Mouse (Mus musculus): ENCODE data around the gene Heatr6.
A peak's percentile ranks its signal among the peaks of the same experiment; 100 is the strongest.

Gene Heatr6

DNA sequence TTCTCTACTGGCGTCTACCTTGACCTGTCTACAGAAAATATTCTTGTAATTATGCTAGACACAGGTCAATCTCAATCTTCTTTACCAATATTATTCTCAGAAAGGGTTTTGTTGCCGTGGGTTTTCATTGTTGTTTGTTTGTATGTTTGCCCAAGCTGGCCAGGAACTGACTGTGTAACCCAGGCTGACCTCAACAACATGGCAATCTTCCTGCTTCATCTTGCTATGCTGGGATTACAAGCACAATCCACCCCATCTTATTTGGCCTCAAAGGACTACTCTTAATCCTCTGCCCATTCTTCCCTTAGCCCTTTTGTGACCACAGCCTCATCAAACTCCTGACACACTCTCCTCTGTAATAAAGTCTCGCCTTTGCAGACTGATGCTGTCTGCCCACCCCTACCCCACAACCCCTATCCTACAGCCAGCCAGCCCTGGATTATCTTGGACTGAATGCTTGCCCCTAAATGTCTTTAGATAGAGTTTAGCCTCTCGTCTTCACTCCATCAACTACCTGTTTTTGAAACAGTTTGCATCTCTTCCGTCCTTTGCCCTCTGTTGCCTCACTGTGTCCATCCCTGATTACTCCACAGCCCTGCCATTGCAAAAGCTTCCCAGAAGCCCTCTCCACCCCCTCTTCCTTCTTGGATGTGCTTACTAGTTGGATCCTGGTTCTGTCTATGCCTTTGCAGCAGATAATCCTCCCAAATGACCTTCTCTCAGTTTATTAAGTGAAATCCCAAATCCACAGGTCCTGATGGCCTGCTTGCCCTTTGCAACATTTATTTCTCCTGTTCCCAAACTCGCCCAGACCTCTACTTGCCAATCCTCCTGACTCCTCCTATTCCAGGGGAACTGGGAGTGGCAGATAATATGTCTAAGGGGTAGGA lies 5.9 kb upstream of the Heatr6 start:
- DNase-seq (ENCODE audit: low read depth), result no peak

DNA sequence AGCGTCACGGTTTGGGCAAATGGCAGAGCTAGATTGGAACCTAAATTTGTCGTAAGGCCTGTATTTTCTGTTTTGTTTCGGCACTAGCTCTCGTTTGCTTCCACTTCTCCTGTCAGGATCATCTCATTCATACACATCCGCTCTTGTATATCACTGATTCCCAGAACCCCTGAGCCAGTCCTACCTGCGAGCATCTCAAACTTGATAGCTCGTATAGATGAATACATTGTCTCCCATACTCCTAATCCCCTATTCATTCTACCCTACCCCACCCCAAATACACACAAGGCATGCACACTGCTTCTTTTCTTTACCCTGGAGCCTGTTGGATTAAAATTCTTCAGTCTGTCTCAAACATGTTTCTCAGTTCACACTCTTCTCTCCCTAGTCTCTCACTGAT lies 731 bp downstream of the Heatr6 start:
- DNase-seq (ENCODE audit: low read depth), result no peak

DNA sequence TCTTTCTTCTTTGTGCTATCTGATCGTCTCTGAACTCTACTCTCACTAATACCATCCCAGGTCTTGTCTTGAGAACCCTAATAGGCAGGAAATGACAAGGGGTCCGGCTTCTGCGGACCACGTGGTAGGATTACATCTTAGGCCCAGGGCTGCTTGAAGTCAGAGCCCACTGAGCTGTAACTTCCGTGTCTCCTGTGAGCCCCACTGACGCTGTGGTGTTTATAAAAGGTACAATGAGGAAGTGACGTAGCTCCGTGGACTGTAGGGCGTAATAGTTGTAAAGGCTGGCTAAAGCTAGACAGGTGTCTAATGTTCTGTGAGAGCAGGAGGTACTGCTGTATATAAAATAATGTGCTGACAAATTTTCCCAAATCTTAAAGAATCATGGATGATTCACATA lies 13.8 kb downstream of the Heatr6 start:
- DNase-seq (ENCODE audit: low read depth), result no peak

DNA sequence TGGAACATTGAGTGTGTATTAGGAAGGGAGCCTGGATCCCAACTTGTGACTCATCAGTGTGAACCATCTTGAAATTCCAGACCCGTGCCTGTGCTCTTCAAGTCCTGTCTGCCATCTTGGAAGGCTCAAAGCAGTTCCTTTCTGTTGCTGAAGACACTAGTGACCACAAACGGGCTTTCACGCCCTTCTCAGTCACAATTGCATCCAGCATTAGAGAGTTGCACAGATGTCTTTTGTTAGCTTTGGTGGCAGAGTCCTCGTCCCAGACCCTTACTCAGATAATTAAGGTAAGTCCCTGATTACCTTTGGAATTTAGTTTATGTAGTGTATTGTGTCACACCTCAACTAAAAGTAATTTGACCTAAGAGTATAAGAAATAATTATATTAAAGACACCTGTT lies 15.5 kb downstream of the Heatr6 start:
- DNase-seq (ENCODE audit: low read depth), result no peak

DNA sequence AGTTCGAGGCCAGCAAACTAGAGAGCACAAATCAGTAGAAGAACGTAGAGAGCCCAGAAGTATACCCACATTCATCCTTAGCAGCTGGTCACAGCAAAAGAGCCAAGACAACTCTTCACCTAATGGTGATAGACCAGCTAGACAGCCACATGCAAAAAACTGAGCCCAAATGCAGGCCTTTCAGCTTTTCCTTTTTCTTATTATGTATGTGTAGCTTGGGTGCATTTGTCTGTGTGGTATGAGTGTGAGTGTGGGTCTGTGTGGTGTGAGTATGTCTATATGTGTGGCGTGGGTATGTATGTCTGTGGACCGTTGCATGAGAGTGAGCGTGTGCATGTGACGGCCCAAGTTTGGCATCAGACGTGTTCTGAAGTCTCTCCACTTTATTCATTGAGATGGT lies 17.5 kb downstream of the Heatr6 start:
- no peak for DNase-seq (ENCODE audit: low read depth)

DNA sequence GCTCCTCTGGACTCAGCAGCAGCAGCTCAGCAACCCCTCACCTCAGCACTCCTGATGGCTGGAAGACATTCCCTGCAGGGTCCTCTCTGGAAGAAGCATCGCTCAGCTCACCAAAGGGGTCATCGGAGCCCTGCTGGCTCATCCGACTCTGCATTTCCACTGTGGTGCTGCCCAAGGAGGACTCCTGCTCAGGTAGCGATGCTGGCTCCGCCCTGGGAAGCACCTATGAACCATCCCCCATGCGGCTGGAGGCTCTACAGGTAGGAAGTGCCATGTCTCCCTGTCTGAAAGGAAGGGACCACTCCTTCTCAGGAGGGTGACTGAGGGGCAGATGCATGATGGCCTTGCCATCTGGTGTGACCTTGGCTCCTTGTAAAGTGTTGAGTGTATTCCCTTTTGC lies 18.8 kb downstream of the Heatr6 start:
- no peak for DNase-seq (ENCODE audit: low read depth)

DNA sequence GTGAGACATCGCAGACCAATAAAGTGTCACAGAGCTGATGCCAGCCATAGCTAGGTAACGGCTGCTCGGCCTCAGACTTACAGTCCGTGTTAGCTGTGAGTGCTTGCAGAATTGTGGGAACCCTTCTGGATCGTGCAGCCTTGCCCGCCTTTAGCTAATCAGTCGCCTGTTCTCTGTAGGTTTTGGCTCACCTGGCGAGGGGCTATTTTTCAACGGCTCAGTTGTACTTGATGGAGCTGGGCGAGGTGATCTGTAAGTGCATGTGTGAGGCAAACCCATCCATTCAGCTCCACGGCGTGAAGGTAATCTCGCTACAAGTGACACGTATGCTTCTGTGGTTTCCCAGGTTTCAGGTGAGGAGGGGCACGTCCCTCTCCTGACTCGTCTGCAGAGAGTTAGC lies 20.2 kb downstream of the Heatr6 start:
- no peak for DNase-seq (ENCODE audit: low read depth)

DNA sequence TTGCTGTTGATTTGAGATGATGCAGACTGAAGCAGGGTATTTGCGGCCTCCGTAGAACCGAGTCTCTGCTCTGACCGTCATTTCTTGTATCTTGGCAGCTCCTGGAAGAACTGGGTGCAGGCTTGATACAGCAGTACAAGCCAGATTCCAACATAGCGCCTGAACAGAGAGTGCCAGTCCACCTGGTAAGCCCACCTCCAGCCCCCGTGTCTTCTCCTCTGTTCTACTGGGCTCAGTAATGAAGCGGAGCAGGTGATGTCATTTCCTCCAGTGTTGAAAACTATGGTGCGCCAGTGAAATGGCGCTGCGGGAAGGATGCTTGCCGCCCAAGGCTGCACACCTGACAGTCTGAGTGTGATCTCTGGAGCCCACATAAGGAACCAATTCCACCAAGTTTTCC lies 20.8 kb downstream of the Heatr6 start:
- DNase-seq (ENCODE audit: low read depth), result no peak

DNA sequence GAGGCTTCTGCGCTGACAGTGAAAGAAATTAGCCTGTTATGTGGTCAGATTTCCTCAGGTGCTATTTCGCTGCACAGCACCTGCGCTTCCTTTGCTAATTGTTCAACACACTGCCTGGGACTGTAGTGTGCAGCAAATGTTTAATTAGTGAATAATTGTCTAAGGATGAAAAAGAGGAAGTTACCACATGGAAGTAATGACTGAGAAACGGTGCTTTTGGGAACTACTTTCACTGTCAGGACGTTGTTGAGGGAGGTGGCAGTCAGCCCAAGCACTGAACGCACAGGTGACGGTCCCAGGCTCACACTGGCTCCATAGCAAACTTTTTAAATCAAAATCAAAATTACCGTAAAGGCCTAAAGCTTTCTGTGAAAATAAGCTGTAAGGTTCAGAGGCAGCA lies 23.3 kb downstream of the Heatr6 start:
- no peak for DNase-seq (ENCODE audit: low read depth)

DNA sequence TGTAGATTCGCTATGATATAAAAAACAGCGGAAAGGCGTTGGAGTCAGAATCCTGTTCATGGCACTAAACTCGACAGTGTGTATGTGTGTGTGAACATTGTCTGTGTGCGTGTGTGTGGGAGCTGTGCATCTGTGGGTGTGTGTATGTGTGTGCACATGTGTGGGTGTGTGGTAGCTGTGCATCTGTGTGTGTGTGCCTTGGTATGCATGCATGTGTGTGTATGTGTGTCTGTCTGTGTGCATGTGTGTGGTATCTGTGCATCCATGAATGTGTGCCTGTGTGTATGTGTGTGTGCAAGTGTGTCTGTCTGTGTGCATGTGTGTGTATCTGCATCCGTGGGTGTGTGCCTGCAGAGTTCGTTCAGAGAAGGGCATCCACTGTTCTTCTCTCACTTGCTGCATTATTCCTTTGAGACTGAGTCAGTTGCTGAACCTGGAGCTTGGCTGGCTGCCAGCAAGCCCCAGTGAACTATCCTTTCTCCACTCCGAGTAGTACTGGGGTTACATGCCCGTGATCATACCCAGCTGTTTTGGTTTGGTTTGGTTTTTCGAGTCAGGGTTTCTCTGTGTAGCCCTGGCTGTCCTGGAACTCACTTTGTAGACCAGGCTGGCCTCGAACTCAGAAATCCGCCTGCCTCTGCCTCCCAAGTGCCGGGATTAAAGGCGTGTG lies 30.6 kb downstream of the Heatr6 start:
- no peak for DNase-seq (ENCODE audit: low read depth)

DNA sequence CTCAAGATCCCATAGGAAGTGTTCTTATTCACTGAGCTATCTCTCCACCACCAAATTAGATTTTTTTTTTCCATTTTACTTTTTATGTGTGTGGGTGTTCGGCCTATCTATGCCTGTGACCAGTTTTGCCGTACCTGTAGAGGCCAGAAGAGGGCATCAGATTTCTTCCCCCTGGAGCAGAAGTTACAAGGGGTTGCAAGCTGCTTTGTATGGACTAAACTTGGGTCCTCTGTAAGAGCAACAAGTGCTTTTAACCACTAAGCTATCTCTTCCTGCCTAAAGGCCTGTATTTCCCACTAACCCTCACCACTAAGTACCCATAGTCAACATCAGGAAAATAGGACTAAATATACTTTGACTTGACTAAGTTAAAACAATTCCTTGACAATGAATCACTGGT lies 31.2 kb downstream of the Heatr6 start:
- no peak for DNase-seq (ENCODE audit: low read depth)

DNA sequence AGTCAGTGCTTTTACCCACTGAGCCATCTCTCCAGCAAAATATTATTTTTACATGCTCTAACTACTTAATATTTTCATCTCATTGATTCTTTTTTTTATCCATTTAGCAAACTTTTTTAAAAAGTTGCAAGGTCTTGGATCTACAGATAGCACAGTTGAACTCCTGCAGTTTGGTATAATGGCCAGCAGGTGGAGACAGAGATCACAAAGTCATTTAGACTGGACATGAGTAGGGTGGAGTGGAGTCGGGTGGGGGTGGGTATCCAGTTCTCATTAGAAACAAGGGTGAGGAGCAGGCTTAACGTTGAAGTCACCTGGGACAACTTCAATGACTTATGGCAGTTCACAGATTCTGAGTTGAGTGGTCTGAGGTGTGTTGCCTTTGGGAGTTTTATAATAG lies 31.9 kb downstream of the Heatr6 start:
- peak; percentile 38 for DNase-seq (ENCODE audit: low read depth)

DNA sequence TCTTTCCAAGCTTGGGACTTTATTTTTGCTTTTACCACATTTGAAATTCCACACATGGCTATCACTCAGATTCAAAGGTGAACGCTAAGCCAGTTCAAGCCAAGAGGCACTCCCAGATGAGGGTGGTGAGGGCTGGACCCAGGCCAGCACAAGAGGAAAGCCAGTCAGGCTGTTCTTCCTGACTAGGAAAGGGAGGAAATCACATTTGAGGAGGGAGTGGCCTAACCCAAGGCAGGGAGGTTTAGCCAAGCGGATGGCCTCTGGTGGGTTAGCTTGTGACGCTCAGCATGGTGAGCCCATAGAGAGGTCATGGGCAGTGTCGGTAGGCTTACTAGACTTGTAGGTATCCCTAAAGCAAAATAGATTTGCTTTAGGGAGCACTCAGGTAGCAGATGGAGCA lies 33.3 kb downstream of the Heatr6 start:
- no peak for DNase-seq (ENCODE audit: low read depth)

DNA sequence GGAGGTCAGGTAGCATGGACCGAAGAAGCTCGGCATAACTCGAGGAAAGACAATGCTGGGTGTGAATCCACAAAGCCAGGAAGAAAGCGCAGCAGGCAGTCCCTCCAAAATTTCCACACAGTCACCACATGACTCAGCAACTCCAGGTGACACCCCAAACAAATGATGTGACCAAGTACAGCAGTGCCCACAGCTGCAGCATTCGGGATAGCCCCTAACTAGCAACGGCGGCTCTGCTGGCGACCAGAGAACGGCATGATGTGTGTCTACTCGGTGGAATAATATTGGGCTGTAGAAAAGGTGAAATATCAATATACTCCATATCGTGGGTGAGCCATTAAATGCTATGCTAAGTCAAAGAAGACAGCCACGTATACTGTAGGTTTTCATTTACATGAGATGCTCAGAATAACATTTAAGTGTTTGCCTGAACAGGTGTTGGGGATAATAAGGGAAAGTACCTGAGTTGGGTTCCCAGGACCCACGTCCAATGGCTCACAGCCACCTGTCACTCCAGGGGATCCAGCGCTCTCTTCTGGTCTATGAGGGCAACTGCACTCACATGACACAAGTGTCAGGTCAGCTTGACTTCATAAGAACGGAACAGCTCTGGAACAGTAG lies 34.0 kb downstream of the Heatr6 start:
- no peak for DNase-seq (ENCODE audit: low read depth)

DNA sequence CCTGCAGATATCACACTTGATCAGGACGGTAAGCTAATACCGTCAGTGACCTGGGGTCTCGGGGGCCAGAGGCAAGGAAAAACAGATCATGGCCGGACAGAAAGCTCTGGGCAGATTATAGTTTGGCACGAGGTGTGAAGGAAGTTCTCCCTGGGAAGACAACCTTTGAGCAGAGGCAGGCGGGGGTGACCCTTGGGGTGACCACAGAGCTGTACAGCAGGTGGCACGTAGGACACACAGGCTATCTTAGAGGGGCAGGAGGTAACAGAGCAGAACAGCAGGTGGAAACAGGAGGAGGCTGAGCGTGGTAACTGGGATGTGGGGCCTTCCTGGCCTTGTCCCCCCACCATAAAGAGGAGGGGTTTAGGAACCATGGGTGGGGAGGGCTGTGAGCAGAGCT lies 34.8 kb downstream of the Heatr6 start:
- DNase-seq (ENCODE audit: low read depth), result no peak

DNA sequence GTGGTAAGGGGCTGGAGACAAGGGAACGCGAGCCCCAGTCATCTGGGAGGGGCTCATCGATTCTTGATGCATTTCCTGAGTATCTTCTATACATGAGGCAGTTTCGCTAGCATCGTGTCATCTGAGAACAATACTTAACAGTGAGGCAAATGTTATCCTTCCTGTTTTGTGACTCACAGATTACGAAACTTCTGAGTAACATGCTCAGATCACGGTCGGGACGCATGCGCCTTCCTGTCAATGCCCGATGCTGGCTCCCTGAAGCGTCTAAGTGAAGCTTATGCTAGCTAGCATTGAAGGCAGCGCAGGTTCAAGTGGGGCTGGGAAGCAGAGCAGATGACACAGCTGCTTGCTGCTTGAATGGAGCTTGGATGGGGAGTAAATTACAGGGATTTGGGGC lies 35.8 kb downstream of the Heatr6 start:
- peak; percentile 50 for DNase-seq (ENCODE audit: low read depth)

DNA sequence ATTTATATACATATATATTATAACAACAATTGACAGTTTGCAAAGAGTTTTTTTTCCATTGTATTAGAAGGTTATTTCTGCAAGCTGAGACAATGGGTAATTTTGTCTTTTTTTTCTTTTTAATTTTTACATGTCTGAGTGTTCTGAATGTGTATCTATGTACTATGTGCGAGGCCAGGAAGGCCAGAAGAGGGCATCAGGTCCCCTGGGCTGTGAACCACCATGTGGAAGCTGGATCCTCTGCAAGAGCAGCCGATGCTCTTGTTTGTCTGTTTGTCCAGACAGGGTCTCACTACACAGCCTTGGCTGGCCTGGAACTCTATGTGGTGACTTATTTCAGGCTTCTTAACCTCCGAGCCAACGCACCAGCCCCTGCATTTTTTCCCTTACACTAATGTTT lies 37.6 kb downstream of the Heatr6 start:
- no peak for DNase-seq (ENCODE audit: low read depth)

DNA sequence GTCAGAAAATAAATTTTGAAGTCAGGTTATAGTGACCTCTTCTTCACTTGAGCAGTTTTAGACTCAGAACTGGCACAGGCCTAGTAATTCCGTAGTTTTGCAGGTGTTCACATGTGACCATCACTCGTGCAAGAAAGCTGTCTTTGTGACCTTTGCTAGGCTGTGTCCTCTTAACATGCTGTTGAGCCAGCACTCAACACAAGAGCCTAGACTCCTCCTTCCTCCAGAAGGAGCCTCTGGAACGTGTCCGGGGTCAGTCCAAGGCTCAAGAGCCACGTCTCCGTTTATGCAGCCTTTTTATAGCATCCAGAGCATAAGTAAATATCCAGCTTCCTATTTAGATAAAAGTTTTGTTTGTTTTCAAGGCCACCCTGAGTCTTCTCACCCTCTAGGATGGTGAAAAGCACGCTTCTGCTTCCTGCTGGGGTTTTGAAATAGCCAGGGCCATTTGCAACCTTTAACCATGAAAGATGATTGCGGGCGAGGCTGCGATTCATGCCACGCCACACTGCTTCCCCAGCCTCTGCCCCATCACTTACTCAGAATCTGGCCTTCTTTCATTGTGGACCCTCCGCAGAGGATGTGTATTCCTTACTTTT lies 38.9 kb downstream of the Heatr6 start:
- DNase-seq (ENCODE audit: low read depth), result no peak

DNA sequence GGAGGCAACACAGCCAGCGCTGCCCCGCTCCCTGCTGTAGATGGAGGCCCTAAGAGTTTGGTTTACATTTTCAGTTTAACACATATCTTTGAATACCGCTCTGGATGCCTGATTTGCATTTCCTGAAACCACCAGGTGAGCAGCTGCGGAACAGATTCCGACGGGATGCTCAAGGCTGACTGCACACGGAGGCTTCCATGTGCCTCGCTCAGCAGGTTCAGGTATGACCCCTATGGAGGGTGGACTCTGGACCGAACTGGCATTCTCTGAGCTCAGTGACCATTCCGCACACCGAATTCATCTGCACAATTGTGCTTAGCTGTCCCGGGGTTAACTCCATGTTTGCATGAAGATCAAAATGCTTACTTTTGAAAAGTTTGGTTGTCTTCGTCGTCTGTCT lies 39.8 kb downstream of the Heatr6 start:
- DNase-seq (ENCODE audit: low read depth), result no peak

DNA sequence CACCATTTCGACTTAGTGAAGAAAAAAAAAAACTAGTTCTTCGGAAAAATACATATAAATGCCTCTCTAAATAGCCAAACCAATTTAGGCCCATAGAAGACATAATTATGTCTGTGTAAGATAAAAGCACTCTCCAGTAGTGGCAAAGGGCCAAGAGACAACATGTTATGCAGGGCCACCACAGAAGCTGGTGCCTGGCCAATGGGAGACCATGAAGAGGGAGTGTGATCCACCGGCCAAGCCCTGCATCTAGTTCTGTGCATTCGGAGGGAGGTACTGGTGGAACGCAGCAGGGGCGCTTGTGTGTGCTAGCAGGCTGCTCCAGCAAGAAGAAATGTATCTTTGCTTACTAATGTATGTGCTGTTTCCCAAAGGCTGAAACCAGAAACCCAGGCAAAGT lies 42.6 kb downstream of the Heatr6 start:
- no peak for DNase-seq (ENCODE audit: low read depth)

DNA sequence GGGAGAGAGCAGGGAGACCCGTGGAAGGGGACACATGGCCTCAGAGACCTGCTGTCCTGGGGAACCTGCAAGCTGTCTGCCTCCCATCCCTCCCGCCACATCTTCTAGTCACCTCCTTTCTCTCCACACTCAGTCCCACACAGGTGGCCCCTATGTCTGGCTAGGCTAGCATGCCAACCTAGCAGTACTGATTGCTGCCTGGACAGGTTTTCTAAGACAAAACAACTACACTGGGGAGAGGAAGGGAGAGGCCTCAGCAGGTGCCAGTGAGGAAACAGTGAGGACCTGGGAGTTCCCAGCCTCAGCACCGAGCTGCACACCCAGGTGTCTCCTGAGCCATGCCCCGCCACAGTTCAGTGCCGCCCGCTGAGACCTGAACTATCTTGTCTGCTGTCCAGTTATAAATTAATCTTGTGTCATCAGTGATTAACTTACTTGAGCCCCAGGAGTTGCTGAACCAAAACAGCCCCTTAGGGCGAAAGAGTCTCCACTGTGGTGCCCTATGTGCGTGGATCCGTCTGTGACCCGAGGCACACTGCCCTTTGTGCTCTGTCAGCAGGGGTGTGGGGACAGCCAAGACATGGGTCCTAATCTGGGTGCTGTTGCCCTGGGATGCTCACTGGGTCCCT lies 43.6 kb downstream of the Heatr6 start:
- DNase-seq (ENCODE audit: low read depth), result no peak

DNA sequence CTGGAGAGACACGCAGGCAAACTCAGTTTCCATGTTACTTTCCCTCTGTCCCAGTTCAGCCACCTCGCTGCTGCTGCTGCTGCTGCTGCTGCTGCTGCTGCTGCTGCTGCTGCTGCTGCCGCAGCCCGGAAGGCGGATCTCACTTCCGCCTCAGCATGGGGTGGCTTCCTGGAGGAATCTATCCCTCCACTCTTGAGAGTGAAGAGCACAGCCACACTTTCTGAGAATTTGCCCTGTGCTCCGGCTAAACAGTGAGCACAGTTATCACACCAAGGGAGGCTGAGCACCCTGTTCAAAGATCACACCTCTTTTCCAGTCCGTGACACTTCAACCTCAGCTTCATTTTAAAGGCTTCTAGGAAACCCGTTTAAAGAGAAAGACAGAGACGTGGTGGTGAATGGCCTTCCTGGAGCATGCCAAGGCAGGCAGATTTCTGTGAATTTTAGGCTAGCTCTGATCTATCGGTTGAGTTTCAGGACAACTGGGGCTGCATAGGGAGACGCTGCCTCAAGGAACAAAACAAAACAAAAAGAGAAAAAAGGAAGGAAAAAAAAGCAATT lies 46.5 kb downstream of the Heatr6 start:
- DNase-seq (ENCODE audit: low read depth), result no peak

All from fibroblast of lung, adult 2 months (primary cell).